Mouse (Mus musculus) myocyte (in vitro differentiated cells): ENCODE results near the gene Nap1l1.

ENCODE experiments used
- CEBPB ChIP-seq: IDR thresholded peaks from 2 replicates; pipeline ENCODE4 v1.6.1; 2011; ENCODE audit warnings: mild to moderate bottlenecking, moderate library complexity; ENCODE audit not compliant: poor library complexity, insufficient read depth, severe bottlenecking
- E2F4 ChIP-seq: IDR thresholded peaks from one replicate; pipeline ENCODE4 v1.6.1; 2011; ENCODE audit warnings: mild to moderate bottlenecking, control low read depth, moderate library complexity; ENCODE audit not compliant: insufficient read depth
- MAX ChIP-seq: IDR thresholded peaks from one replicate; pipeline ENCODE4 v1.6.1; 2011; ENCODE audit warnings: low read depth, mild to moderate bottlenecking, control low read depth
- MYOG ChIP-seq, 3 experiments: IDR thresholded peaks; one replicate each; pipeline ENCODE4 v1.6.1; 2011; ENCODE audit warnings: control low read depth in 2 of 3, low read depth in 2 of 3, mild to moderate bottlenecking in 2 of 3; ENCODE audit not compliant: insufficient read length in 2 of 3, control insufficient read depth in 1 of 3, insufficient read depth in 1 of 3
- POLR2A ChIP-seq: IDR thresholded peaks from one replicate; pipeline ENCODE4 v1.6.1; 2011; ENCODE audit warnings: low read depth, mild to moderate bottlenecking, control low read depth, moderate library complexity; ENCODE audit not compliant: insufficient read length
- REST ChIP-seq: IDR thresholded peaks from one replicate; pipeline ENCODE4 v1.6.1; 2011; ENCODE audit warnings: mild to moderate bottlenecking, control low read depth, moderate library complexity; ENCODE audit not compliant: insufficient read depth, insufficient read length
- SRF ChIP-seq: IDR thresholded peaks from one replicate; pipeline ENCODE4 v1.6.1; 2011; ENCODE audit warnings: low read depth; ENCODE audit not compliant: control insufficient read depth, insufficient read length
- TCF12 ChIP-seq: IDR thresholded peaks from one replicate; pipeline ENCODE4 v1.6.1; 2011; ENCODE audit warnings: mild to moderate bottlenecking, control low read depth; ENCODE audit not compliant: poor library complexity, insufficient read depth, severe bottlenecking
- USF1 ChIP-seq: IDR thresholded peaks from one replicate; pipeline ENCODE4 v1.6.1; 2011; ENCODE audit warnings: low read depth, mild to moderate bottlenecking, control low read depth, moderate library complexity

GRCm38 (mm10) chr10:111458088-111458487, 14.9 kb upstream of the Nap1l1 start:
- TF ChIP-seq E2F4 (no peak), POLR2A (no peak), MAX (no peak), USF1 (no peak), CEBPB (no peak), TCF12 (no peak), SRF (no peak), REST (no peak), MYOG (IDR thresholded peaks at IDR 0.05; ENCODE audit: control insufficient read depth in 1 of 3, insufficient read depth in 1 of 3, insufficient read length in 2 of 3, low read depth in 2 of 3) (no peak)
